Mouse (Mus musculus): Measurements from ENCODE around the gene Rimklb.

- TF ChIP-seq CTCF (conservative IDR thresholded peaks at IDR 0.05; ENCODE audit: low read length), result no peak
- no peak for TF ChIP-seq NANOG (IDR thresholded peaks at IDR 0.05; ENCODE audit: borderline replicate concordance, low read length)
These were observed 41.0 kb upstream of the Rimklb start for GRCm38 (mm10) chr6:122539564-122539963.

All from E14TG2a.4 (cell line).